Mouse (Mus musculus): Measurements from ENCODE around the gene Limk2.

Limk2 gene

GRCm38 (mm10) chr11:3416399-3416798, 7.4 kb upstream of the Limk2 start:
- DNase-seq (ENCODE audit: low spot score in 2 of 2): no peak

- DNase-seq (ENCODE audit: low spot score in 2 of 2): no peak
These were observed 3.1 kb upstream of the Limk2 start for GRCm38 (mm10) chr11:3412111-3412510.

GRCm38 (mm10) chr11:3408131-3408996, 625 bp downstream of the Limk2 start:
- no peak for DNase-seq (ENCODE audit: low spot score in 2 of 2)

- DNase-seq (ENCODE audit: low spot score in 2 of 2): peak; percentile 30 to 33
These were observed 4.5 kb downstream of the Limk2 start for GRCm38 (mm10) chr11:3404287-3405047.

DNA sequence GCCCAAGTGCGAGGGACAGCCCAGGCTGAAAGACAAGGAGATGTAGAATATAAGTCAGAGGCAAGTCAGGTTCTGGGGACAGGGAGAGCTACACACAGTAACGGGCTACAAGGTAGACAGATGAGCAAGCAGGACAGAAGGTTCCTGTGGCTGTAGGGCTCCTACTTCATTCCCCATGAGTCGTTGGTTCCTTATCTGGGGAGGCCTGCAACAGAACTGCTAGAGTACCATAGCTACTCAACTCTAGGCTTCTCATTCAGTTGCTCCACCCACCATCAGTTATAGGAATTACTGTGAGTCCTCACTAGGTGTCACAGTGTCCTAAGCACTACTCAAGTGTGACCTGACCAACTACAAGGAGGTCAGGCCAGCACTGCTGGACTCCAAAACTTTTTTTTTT, 6.0 kb downstream of the Limk2 start:
- no peak for DNase-seq (ENCODE audit: low spot score in 2 of 2)

- no peak for DNase-seq (ENCODE audit: low spot score in 2 of 2)
These were observed 10.7 kb downstream of the Limk2 start for GRCm38 (mm10) chr11:3398318-3398717.

- DNase-seq (ENCODE audit: low spot score in 2 of 2): peak in 1 of 2 experiments; percentile 51
These were observed 12.4 kb downstream of the Limk2 start for GRCm38 (mm10) chr11:3396562-3396961.

GRCm38 (mm10) chr11:3396091-3396490, 12.9 kb downstream of the Limk2 start:
- DNase-seq (ENCODE audit: low spot score in 2 of 2): no peak

- no peak for DNase-seq (ENCODE audit: low spot score in 2 of 2)
These were observed 14.5 kb downstream of the Limk2 start for GRCm38 (mm10) chr11:3394520-3394919.

DNA sequence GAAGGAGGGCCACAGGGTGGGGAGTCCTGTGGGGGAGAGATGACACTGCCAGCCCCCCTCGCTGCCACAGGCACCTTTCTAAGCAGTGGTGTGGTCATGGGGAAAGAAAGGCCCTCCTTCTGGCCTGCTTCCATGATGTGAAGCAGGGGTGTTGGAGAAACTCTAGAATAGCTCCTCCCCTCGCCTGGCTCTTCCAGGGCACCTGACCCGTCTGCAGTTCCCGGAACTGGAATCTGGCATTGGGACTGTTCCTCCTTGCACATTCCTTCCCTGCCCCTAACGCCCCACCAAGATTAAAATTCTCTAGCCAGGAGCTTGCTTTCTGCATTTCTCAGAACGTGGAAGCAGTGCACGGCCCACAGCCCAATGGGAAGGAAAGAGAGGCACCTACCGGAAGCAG, 16.5 kb downstream of the Limk2 start:
- DNase-seq (ENCODE audit: low spot score in 2 of 2): no peak

- no peak for DNase-seq (ENCODE audit: low spot score in 2 of 2)
These were observed 18.2 kb downstream of the Limk2 start for GRCm38 (mm10) chr11:3390789-3391188.

DNA sequence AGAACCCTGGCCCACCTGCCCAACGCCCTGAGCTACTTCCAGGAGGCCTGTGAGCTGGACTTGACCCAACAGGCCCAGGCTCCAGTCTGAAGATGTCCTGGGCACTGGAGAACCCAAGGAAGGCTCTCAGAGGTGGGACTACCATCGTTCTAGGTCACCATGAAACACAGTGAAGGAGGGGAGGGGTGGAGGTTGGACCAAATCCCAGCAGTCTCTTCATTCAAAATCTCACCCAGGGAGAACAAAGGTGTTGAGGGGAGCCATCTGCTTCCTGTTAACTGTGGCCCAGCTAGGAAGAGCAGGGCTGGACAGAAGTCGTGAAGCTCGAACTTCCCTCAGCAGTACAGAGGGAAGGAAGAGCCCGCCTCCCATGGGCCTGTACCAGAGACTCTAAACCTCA, 19.0 kb downstream of the Limk2 start:
- DNase-seq (ENCODE audit: low spot score in 2 of 2): no peak

- DNase-seq (ENCODE audit: low spot score in 2 of 2): no peak
These were observed 21.4 kb downstream of the Limk2 start for GRCm38 (mm10) chr11:3387482-3388196.

DNA sequence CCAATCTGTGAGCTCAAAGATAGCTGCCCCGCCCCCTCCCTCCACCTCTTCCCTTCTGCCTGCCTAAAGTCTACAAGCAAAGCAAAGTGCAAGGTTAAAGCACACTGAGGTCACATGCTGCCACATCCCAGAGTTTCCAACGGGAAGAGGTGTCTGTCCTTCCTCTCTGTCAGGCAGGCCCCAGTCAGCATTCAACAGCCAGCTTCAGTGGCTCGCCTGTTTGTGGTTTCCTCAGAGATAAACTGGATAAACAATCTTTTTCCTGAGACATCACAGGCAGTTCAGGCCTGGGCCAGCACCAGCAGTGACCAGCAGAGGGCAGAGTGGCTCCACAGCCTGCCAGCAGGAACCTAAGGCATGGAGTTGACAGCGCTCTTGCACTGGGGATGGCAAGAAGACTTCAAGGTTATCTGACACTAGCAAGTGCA, 22.0 kb downstream of the Limk2 start:
- DNase-seq (ENCODE audit: low spot score in 2 of 2): peak; percentile 91 to 92

- DNase-seq (ENCODE audit: low spot score in 2 of 2): no peak
These were observed 26.1 kb downstream of the Limk2 start for GRCm38 (mm10) chr11:3382602-3383594.

DNA sequence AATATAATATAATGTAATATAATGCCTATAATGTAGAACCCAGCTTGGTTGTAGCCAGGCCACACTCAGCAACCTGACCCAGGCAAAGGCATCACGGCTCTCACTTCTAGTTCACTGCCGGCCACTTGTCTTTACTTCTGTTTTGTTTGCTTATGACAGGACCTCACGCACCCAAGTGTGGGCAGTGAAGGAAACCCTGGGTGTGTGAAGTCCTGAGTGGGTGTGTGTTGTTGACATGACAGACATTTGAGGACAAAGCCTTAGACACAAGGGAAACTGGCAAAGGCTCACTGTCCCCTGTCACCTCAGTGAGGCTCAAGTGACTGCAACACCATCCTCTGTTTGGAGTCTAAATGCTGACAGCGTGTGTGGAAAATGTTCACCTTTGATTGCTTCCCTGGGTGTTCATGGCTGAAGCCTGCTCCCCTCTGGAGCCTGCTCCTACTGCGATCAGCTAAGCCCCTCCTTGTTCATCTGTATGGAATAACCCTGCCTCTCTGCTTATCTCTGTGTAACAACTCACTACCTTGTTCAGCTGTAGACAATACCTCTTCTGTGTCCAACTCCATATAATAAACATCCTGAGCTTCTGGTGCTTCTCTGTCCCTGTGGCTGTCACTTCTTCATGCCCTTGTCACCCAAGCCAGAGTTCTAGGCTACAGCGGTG, 27.7 kb downstream of the Limk2 start:
- DNase-seq (ENCODE audit: low spot score in 2 of 2): no peak

- no peak for DNase-seq (ENCODE audit: low spot score in 2 of 2)
These were observed 29.6 kb downstream of the Limk2 start for GRCm38 (mm10) chr11:3379427-3379826.

- no peak for DNase-seq (ENCODE audit: low spot score in 2 of 2)
These were observed 34.2 kb downstream of the Limk2 start for GRCm38 (mm10) chr11:3374741-3375140.

DNA sequence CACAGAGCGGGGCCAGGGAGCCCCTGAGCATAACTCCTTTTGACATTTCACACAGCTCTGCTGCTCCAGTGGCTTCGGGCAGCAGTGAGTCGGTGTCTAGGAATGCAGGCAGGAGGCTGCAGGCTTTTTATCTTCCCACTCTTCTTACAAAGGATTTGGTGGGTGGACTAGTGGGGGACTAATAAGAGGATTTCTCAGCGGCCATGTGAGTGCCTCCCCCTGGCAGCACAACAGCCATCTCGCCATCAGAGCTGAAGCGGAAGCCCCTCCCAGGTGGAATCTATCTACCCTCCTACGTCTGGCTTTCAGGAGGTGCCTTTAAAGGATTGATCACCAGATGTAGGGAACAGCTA, 34.7 kb downstream of the Limk2 start:
- peak in 1 of 2 experiments; percentile 33 for DNase-seq (ENCODE audit: low spot score in 2 of 2)

- no peak for DNase-seq (ENCODE audit: low spot score in 2 of 2)
These were observed 35.2 kb downstream of the Limk2 start for GRCm38 (mm10) chr11:3373591-3374292.
